Mouse (Mus musculus) CH12.LX (cell line): ENCODE results near the gene Psmb11. TPM values are rescaled to one million over a fixed set of nuclear protein-coding genes. Genes with fewer than 3 reads are reported as not detected.

Experiments used
- DNase-seq: peaks from one replicate; pipeline ENCODE4 v3.0.0-alpha.2; 2013; ENCODE audit errors: extremely low read depth
- H3K27ac ChIP-seq: 2 replicates; pipeline ENCODE4 v1.5.1; 2012; ENCODE audit warnings: low read depth, mild to moderate bottlenecking, control low read depth, moderate library complexity; ENCODE audit not compliant: insufficient read depth
- H3K27me3 ChIP-seq: replicated peaks from 2 replicates; pipeline ENCODE3; 2012; ENCODE audit warnings: inconsistent platforms
- H3K36me3 ChIP-seq, 2 experiments: replicated peaks in 1 of 2; 2 replicates each; pipeline versions ENCODE3 to v1.6.1; 2012; ENCODE audit warnings: inconsistent platforms in 1 of 2, low read length in 1 of 2, mild to moderate bottlenecking in 1 of 2, mixed read lengths in 1 of 2, moderate library complexity in 1 of 2; ENCODE audit not compliant: control insufficient read depth in 1 of 2, insufficient read depth in 1 of 2
- H3K4me1 ChIP-seq, 2 experiments: 2 replicates each; pipeline ENCODE4 v1.6.1; 2012; ENCODE audit warnings: inconsistent platforms in 1 of 2, moderate library complexity in 1 of 2; ENCODE audit not compliant: insufficient read depth in 2 of 2, control insufficient read depth in 1 of 2
- H3K4me2 ChIP-seq: 2 replicates; pipeline ENCODE4 v1.6.1; 2012; ENCODE audit warnings: low read depth, mild to moderate bottlenecking, control low read depth; ENCODE audit not compliant: poor library complexity, insufficient read depth, severe bottlenecking
- H3K4me3 ChIP-seq, 3 experiments: fragments of 150-350 bp in 1 of 3; sonication (generic) in 1 of 3; replicated peaks in 1 of 3; 2 replicates each; pipeline versions ENCODE3 to v1.5.1; 2011 to 2012; ENCODE audit warnings: low read depth in 2 of 3, low read length in 2 of 3, mild to moderate bottlenecking in 2 of 3, moderate library complexity in 2 of 3, control low read depth in 1 of 3, improper control_type of control experiment in 1 of 3, inconsistent platforms in 1 of 3, mixed read lengths in 1 of 3; ENCODE audit not compliant: poor library complexity in 1 of 3
- H3K79me2 ChIP-seq: replicated peaks from 2 replicates; pipeline ENCODE4 v1.6.1; 2012; ENCODE audit warnings: mild to moderate bottlenecking, moderate library complexity; ENCODE audit not compliant: control insufficient read depth, poor library complexity, insufficient read depth, severe bottlenecking; ENCODE audit errors: extremely low read depth
- H3K9ac ChIP-seq: 2 replicates; pipeline ENCODE4 v1.6.1; 2012; ENCODE audit warnings: low read depth, mild to moderate bottlenecking, control low read depth, moderate library complexity; ENCODE audit not compliant: insufficient read depth
- H3K9me3 ChIP-seq: replicated peaks from 2 replicates; pipeline ENCODE3; 2012; ENCODE audit warnings: low read length, inconsistent platforms, mixed read lengths
- BHLHE40 ChIP-seq: IDR thresholded peaks from 2 replicates; pipeline ENCODE4 v1.6.1; 2011; ENCODE audit warnings: mild to moderate bottlenecking, low read depth, low read length, improper control_type of control experiment
- CHD1 ChIP-seq: IDR thresholded peaks from 2 replicates; pipeline ENCODE4 v1.6.1; 2012; ENCODE audit warnings: low read depth, low read length, improper control_type of control experiment, inconsistent platforms
- CTCF ChIP-seq, 2 experiments: IDR thresholded peaks in 1 of 2; conservative IDR thresholded peaks in 1 of 2; 2 replicates each; pipeline ENCODE4 v1.5.1; 2011 to 2012; ENCODE audit warnings: low read depth in 2 of 2, low read length in 2 of 2, improper control_type of control experiment in 1 of 2, inconsistent platforms in 1 of 2, mild to moderate bottlenecking in 1 of 2, moderate library complexity in 1 of 2
- E2F4 ChIP-seq: IDR thresholded peaks from 2 replicates; pipeline ENCODE4 v1.6.1; 2011; ENCODE audit warnings: low read depth, low read length, improper control_type of control experiment; ENCODE audit not compliant: insufficient replicate concordance
- EP300 ChIP-seq: IDR thresholded peaks from 2 replicates; pipeline ENCODE4 v1.6.1; 2011; ENCODE audit warnings: low read length, improper control_type of control experiment
- ETS1 ChIP-seq: conservative IDR thresholded peaks from 2 replicates; pipeline ENCODE4 v1.6.1; 2012; ENCODE audit warnings: low read depth, mild to moderate bottlenecking, inconsistent platforms, low read length, improper control_type of control experiment, moderate library complexity
- HCFC1 ChIP-seq: IDR thresholded peaks from 2 replicates; pipeline ENCODE4 v1.6.1; 2012; ENCODE audit warnings: low read depth, mild to moderate bottlenecking, inconsistent platforms, low read length, improper control_type of control experiment
- JUND ChIP-seq: conservative IDR thresholded peaks from 2 replicates; pipeline ENCODE4 v1.6.1; 2011; ENCODE audit warnings: low read depth, low read length, improper control_type of control experiment
- KAT2A ChIP-seq: IDR thresholded peaks from 2 replicates; pipeline ENCODE4 v1.6.1; 2012; ENCODE audit warnings: low read length, improper control_type of control experiment, inconsistent platforms; ENCODE audit not compliant: insufficient replicate concordance
- MAX ChIP-seq: IDR thresholded peaks from 2 replicates; pipeline ENCODE4 v1.6.1; 2011; ENCODE audit warnings: low read length, improper control_type of control experiment
- MAZ ChIP-seq: IDR thresholded peaks from 2 replicates; pipeline ENCODE4 v1.6.1; 2012; ENCODE audit warnings: low read depth, mild to moderate bottlenecking, inconsistent platforms, low read length, improper control_type of control experiment, moderate library complexity
- MXI1 ChIP-seq: IDR thresholded peaks from 2 replicates; pipeline ENCODE4 v1.6.1; 2011; ENCODE audit warnings: mild to moderate bottlenecking, low read depth, low read length, improper control_type of control experiment
- MYC ChIP-seq: IDR thresholded peaks from 2 replicates; pipeline ENCODE4 v1.6.1; 2011; ENCODE audit warnings: low read depth, mild to moderate bottlenecking, improper control_type of control experiment, low read length
- NELFE ChIP-seq: IDR thresholded peaks from 2 replicates; pipeline ENCODE4 v1.6.1; 2011; ENCODE audit warnings: low read depth, low read length, improper control_type of control experiment
- NRF1 ChIP-seq: IDR thresholded peaks from 2 replicates; pipeline ENCODE4 v1.6.1; 2014; ENCODE audit warnings: low read depth, mild to moderate bottlenecking, inconsistent platforms, low read length, improper control_type of control experiment, moderate library complexity
- POLR2A ChIP-seq: IDR thresholded peaks from 2 replicates; pipeline ENCODE4 v1.6.1; 2011; ENCODE audit warnings: low read depth, mild to moderate bottlenecking, improper control_type of control experiment, low read length
- POLR2AphosphoS2 ChIP-seq: IDR thresholded peaks from 2 replicates; pipeline ENCODE4 v1.6.1; 2011; ENCODE audit warnings: low read depth, low read length, improper control_type of control experiment
- RAD21 ChIP-seq: IDR thresholded peaks from 2 replicates; pipeline ENCODE4 v1.6.1; 2011; ENCODE audit warnings: low read depth, mild to moderate bottlenecking, low read length, improper control_type of control experiment, moderate library complexity
- SIN3A ChIP-seq: IDR thresholded peaks from 2 replicates; pipeline ENCODE4 v1.6.1; 2012; ENCODE audit warnings: low read length, improper control_type of control experiment, inconsistent platforms
- SMC3 ChIP-seq: IDR thresholded peaks from 2 replicates; pipeline ENCODE4 v1.6.1; 2011; ENCODE audit warnings: low read depth, low read length, improper control_type of control experiment
- TBP ChIP-seq: conservative IDR thresholded peaks from 2 replicates; pipeline ENCODE4 v1.6.1; 2011; ENCODE audit warnings: low read depth, low read length, improper control_type of control experiment
- TCF12 ChIP-seq: IDR thresholded peaks from 2 replicates; pipeline ENCODE4 v1.6.1; 2014; ENCODE audit warnings: low read depth, mild to moderate bottlenecking, inconsistent platforms, low read length, improper control_type of control experiment
- USF2 ChIP-seq: conservative IDR thresholded peaks from 2 replicates; pipeline ENCODE4 v1.6.1; 2011; ENCODE audit warnings: low read depth, low read length, improper control_type of control experiment
- ZC3H11A ChIP-seq: IDR thresholded peaks from 2 replicates; pipeline ENCODE4 v1.6.1; 2012; ENCODE audit warnings: low read depth, mild to moderate bottlenecking, inconsistent platforms, low read length, improper control_type of control experiment
- ZMIZ1 ChIP-seq: IDR thresholded peaks from 2 replicates; pipeline ENCODE4 v1.6.1; 2012; ENCODE audit warnings: low read depth, mild to moderate bottlenecking, inconsistent platforms, low read length, improper control_type of control experiment
- dilution Hi-C: fragments of 300-500 bp; cut with MboI; formaldehyde crosslinking; loops from 2 replicates; pipeline ENCODE4 v1.14.3; 2020; ENCODE audit warnings: low sequenced_read_pairs; ENCODE audit not compliant: extremely low pct_unique_long_range_greater_than_20kb, extremely low pct_ligation_motif_present
- in situ Hi-C: fragments of 300-500 bp; cut with MboI; formaldehyde crosslinking; loops from 3 replicates; pipeline ENCODE4 v1.14.3; 2019; ENCODE audit warnings: low sequenced_read_pairs, low pct_ligation_motif_present, low pct_unique_long_range_greater_than_20kb, mixed read lengths
- polyA plus RNA-seq: library from polyadenylated mRNA; unstranded; fragments of >175 nt; gene quantifications from 2 replicates; pipeline ENCODE4 v1.2.1, GENCODE M21; 2012; ENCODE audit warnings: low read depth; ENCODE audit not compliant: insufficient read length
- total RNA-seq, 2 experiments: library from RNA; depleted of rRNA; stranded (reverse); fragments of 300-350 nt in 1 of 2; fragments of >200 nt in 1 of 2; gene quantifications; 2 replicates each; pipeline ENCODE4 v1.2.3; 2012 to 2014

Psmb11 gene
- total and polyA plus RNA-seq, 3 experiments, result not detected

DNA sequence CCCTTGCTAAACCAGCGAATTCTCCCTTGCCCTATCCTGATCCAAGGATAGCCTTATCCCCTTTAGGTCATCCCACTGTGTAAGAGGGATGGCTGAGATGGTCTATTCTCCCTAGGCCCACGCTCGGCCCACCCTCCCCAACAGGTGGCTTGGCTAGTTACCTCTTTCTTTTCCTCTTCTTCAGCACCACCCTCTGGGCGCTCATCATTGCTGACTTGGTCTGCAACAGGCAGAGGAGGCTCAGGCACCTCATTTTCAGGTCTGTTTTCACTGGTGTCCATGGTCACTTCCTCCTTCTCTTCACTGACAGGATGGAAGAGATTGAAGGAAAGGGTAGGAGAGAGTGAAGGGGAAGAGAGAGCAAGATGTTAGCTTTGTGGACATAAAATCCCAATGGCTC lies 30.3 kb downstream of the Psmb11 start:
- TF ChIP-seq CTCF (conservative IDR thresholded peaks at IDR 0.05 in 1 of 2, IDR thresholded peaks at IDR 0.05 in 1 of 2; ENCODE audit: low read depth in 2 of 2, low read length in 2 of 2) (no peak), KAT2A (no peak), TCF12 (no peak)
- dilution Hi-C loops, result no loop called here
- H3K9ac ChIP-seq, result peak overlapping the region; percentile 97
- peak; percentile 33 for DNase-seq
- no peaks in the 10 kb centered on the region for H3K27me3 ChIP-seq
- peak overlapping the region; percentile 96 for H3K4me2 ChIP-seq
- H3K4me1 ChIP-seq, result peaks cover 14 to 52% of the 10 kb centered on the region in 2 experiments
- peak overlapping the region; percentile 38; the same call in 1 of the 2 replicates for H3K27ac ChIP-seq
- peaks cover 57 to 70% of the 10 kb centered on the region in 2 experiments for H3K36me3 ChIP-seq
- no peaks in the 10 kb centered on the region for H3K9me3 ChIP-seq
- peaks cover 58% of the 10 kb centered on the region for H3K79me2 ChIP-seq
- in situ Hi-C loops, result loop anchor here (5.0 kb wide), 1 partner anchor 51 kb away; no protein-coding TSS in a partner anchor
- peak overlapping the region in 1 of 3 experiments; percentile 16 for H3K4me3 ChIP-seq

DNA sequence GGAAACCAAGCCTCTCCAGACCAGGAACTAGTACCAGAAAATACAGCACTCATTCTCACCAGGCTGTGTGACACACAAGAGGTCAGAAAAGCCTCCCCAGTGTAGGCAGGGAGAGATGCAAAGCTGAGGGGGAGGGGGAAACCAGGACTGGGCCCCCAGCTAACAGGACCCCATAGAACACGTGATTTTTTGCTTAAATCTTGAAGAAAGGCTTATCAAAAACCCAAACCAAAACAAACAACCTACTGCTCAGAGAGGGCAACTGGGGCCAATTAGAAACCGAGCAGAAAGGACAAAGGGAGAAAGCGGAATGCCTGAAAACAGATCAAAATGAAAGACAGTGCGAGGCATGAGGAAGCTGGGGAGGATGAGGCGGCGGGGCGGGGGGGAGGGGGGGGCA lies 31.6 kb downstream of the Psmb11 start:
- H3K79me2 ChIP-seq, result peaks cover 52% of the 10 kb centered on the region
- TF ChIP-seq ZC3H11A (no peak), MXI1 (peak; percentile 76), CTCF (conservative IDR thresholded peaks at IDR 0.05 in 1 of 2, IDR thresholded peaks at IDR 0.05 in 1 of 2; ENCODE audit: low read depth in 2 of 2, low read length in 2 of 2) (no peak), MYC (peak; percentile 54; the same call in 1 of the 2 replicates)
- no peaks in the 10 kb centered on the region for H3K9me3 ChIP-seq
- peak overlapping the region; percentile 70 to 72 (median 71) for H3K4me3 ChIP-seq
- in situ Hi-C loops (loop anchor here (5.0 kb wide), 1 partner anchor 50 kb away; no protein-coding TSS in a partner anchor), dilution Hi-C loops (no loop called here)
- H3K4me1 ChIP-seq, result peaks cover 14 to 52% of the 10 kb centered on the region in 2 experiments
- peak; percentile 63 for DNase-seq
- peaks cover 55 to 70% of the 10 kb centered on the region in 2 experiments for H3K36me3 ChIP-seq
- no peaks in the 10 kb centered on the region for H3K27me3 ChIP-seq
- peak overlapping the region; percentile 97 for H3K9ac ChIP-seq
- no peak overlapping the region for H3K27ac ChIP-seq
- peak overlapping the region; percentile 96 for H3K4me2 ChIP-seq

DNA sequence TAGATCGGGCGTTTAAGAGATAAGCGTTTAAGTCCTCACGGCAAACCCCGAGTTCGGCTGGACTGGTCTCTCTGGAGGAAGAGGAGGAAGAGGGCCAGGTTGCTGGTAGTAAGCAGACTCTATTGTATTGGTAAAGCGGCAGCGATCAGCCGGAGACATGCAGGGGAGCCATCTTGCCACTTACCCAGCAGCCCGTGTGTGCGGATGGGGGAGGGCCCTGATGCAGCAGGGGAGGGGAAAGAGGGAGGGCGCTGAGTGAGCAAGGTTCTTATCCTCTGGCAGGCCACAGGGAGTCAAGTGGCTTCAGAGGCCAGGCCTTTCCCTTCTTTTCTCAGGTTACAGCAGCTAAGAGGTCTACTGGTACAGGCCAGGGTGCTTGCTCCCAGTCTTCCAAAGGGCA lies 32.3 kb downstream of the Psmb11 start:
- H3K9ac ChIP-seq, result peak overlapping the region; percentile 97
- peaks cover 45% of the 10 kb centered on the region for H3K79me2 ChIP-seq
- no peak overlapping the region; the same call in 1 of the 2 replicates for H3K4me2 ChIP-seq
- H3K27ac ChIP-seq, result peak overlapping the region; percentile 25; the same call in 1 of the 2 replicates
- DNase-seq, result peak; percentile 89
- peak overlapping the region; percentile 70 to 72 (median 71) for H3K4me3 ChIP-seq
- dilution Hi-C loops, result no loop called here
- H3K9me3 ChIP-seq, result no peaks in the 10 kb centered on the region
- H3K4me1 ChIP-seq, result peaks cover 14 to 45% of the 10 kb centered on the region in 2 experiments
- H3K27me3 ChIP-seq, result no peaks in the 10 kb centered on the region
- in situ Hi-C loops, result loop anchor here (5.0 kb wide), 1 partner anchor 49 kb away; no protein-coding TSS in a partner anchor
- peaks cover 52 to 70% of the 10 kb centered on the region in 2 experiments for H3K36me3 ChIP-seq
- TF ChIP-seq USF2 (no peak), MAZ (peak; percentile 85), HCFC1 (peak; percentile 73), ZMIZ1 (peak; percentile 61; the same call in 1 of the 2 replicates), MYC (no peak), EP300 (no peak), RAD21 (no peak), SMC3 (no peak), POLR2A (peak; percentile 90), CHD1 (no peak), NRF1 (peak; percentile 54), MAX (no peak), SIN3A (no peak), POLR2AphosphoS2 (peak; percentile 85; the same call in 1 of the 2 replicates), ETS1 (no peak), TBP (peak; percentile 65; the same call in 1 of the 2 replicates), KAT2A (no peak), NELFE (peak; percentile 82), JUND (no peak), E2F4 (no peak), TCF12 (peak; percentile 90), BHLHE40 (no peak; the same call in 1 of the 2 replicates)
